ENCODE assay signal across 7 mouse cellular contexts in genomic region chr3:88677399-88677798, GRCm38 (mm10). TPM values are rescaled to one million over a fixed set of nuclear protein-coding genes. Genes with fewer than 3 reads are reported as not detected.
DNase-seq lines count a peak whose midpoint lies in the region; ATAC-seq lines count a peak whose summit lies in the region.

No protein-coding gene starts in this region.

- no peaks in the 10 kb centered on the region; the same call in 1 of the 2 replicates for H3K9me3 ChIP-seq in forebrain, embryonic 14.5 days (replicated peaks; ENCODE audit: control insufficient read depth, low read length)
- H3K9me3 ChIP-seq in hindbrain, embryonic 10.5 days = 0 out of 2 replicates have a peak, but pooled peaks cover 4% of the 10 kb centered on the region

- peak; percentile 58 for ATAC-seq in forebrain, embryonic 14.5 days
- peak; percentile 93 for ATAC-seq in megakaryocyte, adult 5-6 weeks (ENCODE audit: poor library complexity, severe bottlenecking)

- peak overlapping the region; percentile 52 for H3K4me2 ChIP-seq in forebrain, embryonic 14.5 days (ENCODE audit: low read length)

- H3K27ac ChIP-seq in forebrain, embryonic 14.5 days (ENCODE audit: low read depth, low read length) = no peak overlapping the region
- H3K27ac ChIP-seq in hindbrain, embryonic 10.5 days = peak overlapping the region; percentile 64

- peaks cover 3% of the 10 kb centered on the region; the same call in 1 of the 2 replicates for H3K4me1 ChIP-seq in forebrain, embryonic 14.5 days (ENCODE audit: control insufficient read depth, insufficient read depth, low read length)
- peaks cover 4% of the 10 kb centered on the region for H3K4me1 ChIP-seq in hindbrain, embryonic 10.5 days (replicated peaks)

- H3K27me3 ChIP-seq in forebrain, embryonic 14.5 days (replicated peaks; ENCODE audit: control insufficient read depth, insufficient read depth, low read length) = no peaks in the 10 kb centered on the region
- H3K27me3 ChIP-seq in hindbrain, embryonic 10.5 days (ENCODE audit: insufficient read depth, poor library complexity, severe bottlenecking) = no peaks in the 10 kb centered on the region

- DNase-seq in T-cell, adult 2 months (ENCODE audit: low spot score) = peak; percentile 56
- peak; percentile 70 for DNase-seq in cerebellum, adult 11 months
- peak; percentile 94 for DNase-seq in forebrain, embryonic 14.5 days (ENCODE audit: low spot score)
- peak; percentile 74 for DNase-seq in hindbrain, embryonic 10.5 days (ENCODE audit: low spot score)
- DNase-seq in layer of hippocampus, postnatal 14 days (ENCODE audit: low spot score in 2 of 2) = peak; percentile 51 to 80
- peak; percentile 59 to 76 for DNase-seq in right cerebral cortex, postnatal 10 days (ENCODE audit: low spot score in 2 of 2)

- peak overlapping the region; percentile 54 for H3K9ac ChIP-seq in forebrain, embryonic 14.5 days (ENCODE audit: low read length)

- 0 out of 2 replicates have a peak overlapping the region, but pooled peaks have one; percentile 7 for H3K4me3 ChIP-seq in forebrain, embryonic 14.5 days (ENCODE audit: low read depth, low read length)
- peak overlapping the region; percentile 43 for H3K4me3 ChIP-seq in hindbrain, embryonic 10.5 days

- WGBS in forebrain, embryonic 14.5 days = 11% methylated on average over 11 of the region's 11 CpGs
- 11% methylated on average over 11 of the region's 11 CpGs for WGBS in hindbrain, embryonic 10.5 days

- no peaks in the 10 kb centered on the region for H3K36me3 ChIP-seq in forebrain, embryonic 14.5 days (ENCODE audit: control insufficient read depth, insufficient read depth, low read length)
- no peaks in the 10 kb centered on the region for H3K36me3 ChIP-seq in hindbrain, embryonic 10.5 days

RNA-seq across cellular contexts. Expression of gene Khdc4, which starts 8.2 kb away (rescaled TPM):
- 71.7 and 86.6 TPM in 2 replicates for polyA plus RNA-seq in forebrain, embryonic 14.5 days (2014; fragmentation: Nextera tagmentation; extraction: Ambion mirVana)
- polyA plus RNA-seq in hindbrain, embryonic 10.5 days (2016; fragmentation: Nextera tagmentation; extraction: Ambion mirVana) = 99.6 and 102 TPM in 2 replicates
- 10 to 100 TPM; 51.5 to 61.6 TPM for total RNA-seq in layer of hippocampus, postnatal 14 days (2021)
- total RNA-seq in megakaryocyte, adult 5-6 weeks (2015) = 50.6 and 52.1 TPM in 2 replicates
- 53.4 and 56.1 TPM in 2 replicates for total RNA-seq in megakaryocyte, adult 5-6 weeks (2017)

RNA-seq across cellular contexts. Expression of gene Rxfp4, which starts 24.5 kb away (rescaled TPM):
- not detected in 2 replicates for polyA plus RNA-seq in forebrain, embryonic 14.5 days (2014; fragmentation: Nextera tagmentation; extraction: Ambion mirVana)
- not detected in 2 replicates for polyA plus RNA-seq in hindbrain, embryonic 10.5 days (2016; fragmentation: Nextera tagmentation; extraction: Ambion mirVana)
- total RNA-seq in layer of hippocampus, postnatal 14 days (2021) = not detected
- total RNA-seq in megakaryocyte, adult 5-6 weeks (2015) = not detected in 2 replicates
- total RNA-seq in megakaryocyte, adult 5-6 weeks (2017) = not detected in 2 replicates

RNA-seq across cellular contexts. Expression of gene Rit1, which starts 39.2 kb away (rescaled TPM):
- polyA plus RNA-seq in forebrain, embryonic 14.5 days (2014; fragmentation: Nextera tagmentation; extraction: Ambion mirVana) = 57.8 and 59.0 TPM in 2 replicates
- 35.7 and 48.5 TPM in 2 replicates for polyA plus RNA-seq in hindbrain, embryonic 10.5 days (2016; fragmentation: Nextera tagmentation; extraction: Ambion mirVana)
- 10 to 100 TPM; 49.7 to 57.7 TPM for total RNA-seq in layer of hippocampus, postnatal 14 days (2021)
- 66.1 and 68.1 TPM in 2 replicates for total RNA-seq in megakaryocyte, adult 5-6 weeks (2015)
- 53.4 and 68.6 TPM in 2 replicates for total RNA-seq in megakaryocyte, adult 5-6 weeks (2017)
